Mouse (Mus musculus) cerebellum, adult 9-10 months (tissue): ENCODE measurements around the gene Gxylt1.
"Not testable (repeated sequence)": the region's sequence is repeated elsewhere in the genome, so short reads cannot be mapped to it uniquely, and the experiment has no call there.

Experiments
- DNase-seq: peaks from one replicate; pipeline ENCODE4 v3.0.0; 2022

Gxylt1 gene

DNA sequence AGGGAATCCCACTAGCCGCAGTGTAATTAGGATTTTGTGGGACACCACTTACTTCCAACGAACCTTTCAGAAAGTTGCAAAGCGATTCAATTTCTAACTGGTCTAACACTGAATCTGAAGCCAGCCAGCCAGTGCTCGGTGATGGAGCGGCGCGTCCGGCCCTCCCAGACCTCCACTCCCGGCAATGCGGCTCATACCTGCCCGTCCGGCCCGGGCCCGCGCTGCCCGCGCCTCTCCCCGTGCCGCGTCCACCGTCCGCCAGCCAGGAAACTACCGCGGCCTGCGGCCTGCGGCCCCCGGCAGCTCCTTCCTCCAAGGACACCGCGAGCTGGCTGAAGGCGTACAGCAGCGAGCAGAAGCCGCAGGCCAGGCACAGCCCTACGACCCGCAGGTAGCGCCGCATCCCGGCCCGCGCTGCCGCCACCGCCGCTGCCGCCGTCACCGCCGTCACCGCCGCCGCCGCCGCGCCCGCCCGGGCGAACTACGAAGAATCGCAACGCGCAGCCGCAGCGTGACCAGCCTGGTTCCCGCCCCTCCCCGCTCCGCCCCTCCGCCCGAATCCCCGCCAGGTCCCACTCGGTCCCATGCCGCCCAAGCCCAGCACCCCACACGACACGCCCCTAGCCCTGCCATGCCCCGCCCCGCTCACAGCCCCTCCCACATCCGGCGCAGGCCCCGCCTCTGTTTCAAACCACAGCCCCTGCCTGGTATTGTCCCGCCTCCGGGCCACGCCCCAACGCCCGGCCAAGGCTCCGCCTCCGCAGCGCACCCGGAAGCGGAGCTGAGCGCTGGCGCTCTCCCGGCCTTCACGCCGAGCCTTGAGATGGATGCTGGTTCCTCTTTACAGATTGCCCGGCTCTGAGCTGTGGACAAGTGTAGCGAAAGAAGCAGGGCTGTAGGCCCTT, at the start of gene Gxylt1:
Gene Gxylt1, minus strand, starts transcription at position 501 of the 905 bp plus-strand sequence.
- peak; percentile 100 for DNase-seq

DNA sequence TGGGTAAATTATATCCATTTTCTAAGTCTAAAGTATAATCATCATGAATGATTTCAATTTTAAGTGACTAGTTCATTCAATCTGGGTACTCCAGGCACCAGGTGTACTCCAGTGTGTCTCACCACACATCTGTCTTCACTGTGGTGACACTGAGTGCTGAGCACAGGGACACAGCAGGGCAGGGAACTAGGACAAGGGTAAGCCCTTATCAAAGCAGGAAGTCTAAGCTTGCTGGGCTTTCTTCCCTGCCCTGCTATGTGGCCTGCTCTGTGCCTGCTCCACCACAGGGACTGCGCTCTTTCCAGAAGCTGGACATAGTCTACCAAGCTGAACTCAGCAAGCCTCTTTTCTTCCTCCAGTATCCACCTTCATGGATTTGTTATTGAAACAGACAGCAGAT, 43.8 kb upstream of the Gxylt1 start:
- no peak for DNase-seq

DNA sequence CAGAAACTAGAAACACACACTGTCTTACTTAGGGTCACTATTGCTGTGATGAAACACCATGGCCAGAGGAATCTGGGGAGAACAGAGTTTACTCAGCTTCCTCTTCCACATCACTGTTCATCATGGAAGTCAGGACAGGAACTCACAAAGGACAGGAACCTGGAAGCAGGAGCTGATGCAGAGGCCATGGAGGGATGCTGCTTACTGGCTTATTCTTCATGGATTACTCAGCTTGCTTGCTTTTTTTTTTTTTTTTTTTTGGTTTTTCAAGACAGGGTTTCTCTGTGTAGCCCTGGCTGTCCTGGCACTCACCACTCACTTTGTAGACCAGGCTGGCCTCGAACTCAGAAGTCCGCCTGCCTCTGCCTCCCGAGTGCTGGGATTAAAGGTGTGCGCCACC, 35.3 kb upstream of the Gxylt1 start:
- not testable (repeated sequence) for DNase-seq

DNA sequence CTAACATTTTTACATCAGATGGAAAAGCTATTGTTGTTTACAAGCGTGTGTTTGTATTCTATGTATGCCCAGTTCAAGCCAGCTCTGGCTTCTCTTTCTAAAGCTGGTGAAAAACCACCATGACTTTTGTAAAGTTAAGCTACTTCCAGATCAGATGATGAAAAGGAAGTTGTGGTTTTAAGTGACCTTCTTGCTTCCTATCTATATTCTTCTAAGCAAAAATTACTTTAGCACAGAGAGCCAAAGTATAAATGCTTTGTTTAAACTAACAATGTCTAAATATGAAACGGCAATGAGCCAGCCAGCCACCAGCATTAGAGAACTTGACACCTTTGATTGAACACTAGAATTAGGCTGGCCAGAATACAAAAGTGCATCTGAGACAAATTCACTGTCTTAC, 23.2 kb upstream of the Gxylt1 start:
- DNase-seq: no peak

DNA sequence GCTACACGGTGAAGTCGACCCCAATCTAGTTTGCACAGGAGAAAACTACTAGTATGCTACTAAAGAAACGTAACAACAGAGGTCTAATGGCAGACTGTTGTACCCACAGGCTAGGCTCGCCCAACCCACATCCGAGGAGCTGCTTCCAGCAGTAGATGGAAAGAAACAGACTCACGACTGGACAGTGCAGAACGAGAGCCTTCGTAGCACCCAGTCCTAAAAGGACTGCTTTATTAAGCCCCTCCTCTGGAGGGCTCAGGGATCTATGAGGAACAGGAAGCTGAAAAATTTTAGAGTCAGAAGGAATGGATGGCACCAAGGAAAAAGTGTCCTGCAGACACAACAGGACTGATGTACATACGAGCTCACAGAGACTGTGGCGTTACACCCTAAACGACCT, 19.5 kb upstream of the Gxylt1 start:
- DNase-seq: no peak

DNA sequence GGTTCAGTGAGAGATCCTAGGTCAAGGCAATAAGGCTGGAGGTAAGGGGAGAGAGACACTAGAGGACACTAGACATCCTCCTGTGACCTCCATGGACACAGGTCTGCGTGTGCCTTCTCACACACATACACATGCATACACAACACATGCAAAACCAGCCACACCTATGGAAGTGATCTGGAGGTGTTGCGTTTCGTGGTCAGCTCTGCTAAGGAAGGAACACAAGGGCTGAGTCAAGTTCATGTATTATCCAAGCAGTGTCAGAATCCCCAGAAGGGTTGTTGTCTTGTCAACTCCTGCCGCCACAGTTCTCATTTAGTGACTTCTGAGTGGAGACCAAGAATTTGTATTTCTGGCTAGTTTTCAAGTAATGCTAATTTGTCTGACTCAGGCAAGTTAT, 13.3 kb upstream of the Gxylt1 start:
- no peak for DNase-seq

DNA sequence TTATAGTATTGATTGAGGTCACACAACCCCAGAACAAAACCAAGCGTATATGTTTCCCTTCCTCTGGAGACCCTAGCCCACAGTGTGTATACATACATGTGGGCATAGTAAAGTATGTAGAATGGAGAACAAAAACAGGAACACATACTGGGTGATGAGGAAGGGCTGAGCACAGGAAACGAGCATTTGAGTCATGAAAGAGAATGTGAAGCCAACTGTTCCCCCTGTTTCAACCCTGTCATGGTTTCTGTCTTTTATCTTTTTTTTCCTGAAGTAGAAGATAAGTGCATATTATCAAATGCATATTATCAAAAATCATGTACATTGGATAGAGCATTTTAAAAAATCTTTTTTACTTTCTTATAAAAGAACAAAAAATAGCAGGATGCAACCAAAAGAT, 12.6 kb upstream of the Gxylt1 start:
- no peak for DNase-seq

DNA sequence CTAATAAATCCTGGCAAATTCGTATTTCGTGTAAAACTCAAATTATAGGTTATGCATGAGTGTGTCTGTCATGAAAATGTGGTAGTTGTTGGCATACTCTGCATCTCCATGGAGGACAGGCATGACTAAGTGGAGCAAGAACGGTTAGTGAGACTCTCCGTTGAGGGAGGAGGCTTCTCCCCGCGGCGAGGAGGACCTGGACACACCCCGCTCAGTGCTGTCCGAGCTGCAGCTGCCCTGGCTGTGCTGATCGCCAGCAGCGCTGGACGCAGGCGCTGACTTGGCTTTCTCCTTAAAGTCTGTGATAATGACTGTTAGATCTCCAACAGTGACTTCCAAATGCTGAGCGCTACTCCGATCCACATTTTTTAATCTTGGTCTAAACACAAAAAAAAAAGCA, 10.3 kb upstream of the Gxylt1 start:
- DNase-seq: no peak

DNA sequence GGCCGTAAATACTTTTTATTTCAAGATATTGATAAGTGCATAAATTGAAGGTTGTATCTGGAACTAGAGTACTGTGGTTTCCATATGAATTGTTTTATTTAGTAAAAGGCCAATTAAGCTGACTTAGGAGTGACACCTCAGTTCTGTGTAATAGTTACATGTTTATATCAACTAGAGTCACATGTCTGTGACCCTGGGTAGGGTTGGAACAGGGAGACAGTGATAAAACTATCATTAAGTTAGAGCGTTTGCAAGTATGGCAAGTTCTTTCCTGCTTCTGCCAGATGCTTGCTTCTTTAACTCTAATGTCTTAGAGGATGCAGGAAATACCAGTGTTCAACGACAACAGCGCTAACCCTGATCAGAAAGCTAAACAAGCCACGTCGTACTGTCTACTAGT, 9.3 kb upstream of the Gxylt1 start:
- DNase-seq: no peak

DNA sequence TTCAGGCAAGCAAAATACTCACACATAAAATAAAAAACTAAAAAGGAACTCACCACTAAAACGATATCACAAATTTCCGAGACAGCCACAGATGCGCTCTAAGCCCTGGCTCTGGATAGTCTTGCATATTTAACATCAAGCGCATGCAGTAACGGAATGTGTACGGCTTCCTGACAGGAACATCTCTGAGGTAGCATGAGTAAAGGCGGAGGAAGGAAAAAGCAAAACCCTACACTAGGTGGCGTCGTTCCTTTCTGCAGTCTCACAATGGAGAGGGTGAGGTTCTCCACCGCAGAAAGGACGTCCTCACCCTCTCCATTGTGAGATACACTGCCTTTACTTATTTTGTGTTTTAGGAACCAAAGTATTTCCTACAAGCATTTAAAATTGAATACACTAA, 8.4 kb upstream of the Gxylt1 start:
- DNase-seq: no peak

DNA sequence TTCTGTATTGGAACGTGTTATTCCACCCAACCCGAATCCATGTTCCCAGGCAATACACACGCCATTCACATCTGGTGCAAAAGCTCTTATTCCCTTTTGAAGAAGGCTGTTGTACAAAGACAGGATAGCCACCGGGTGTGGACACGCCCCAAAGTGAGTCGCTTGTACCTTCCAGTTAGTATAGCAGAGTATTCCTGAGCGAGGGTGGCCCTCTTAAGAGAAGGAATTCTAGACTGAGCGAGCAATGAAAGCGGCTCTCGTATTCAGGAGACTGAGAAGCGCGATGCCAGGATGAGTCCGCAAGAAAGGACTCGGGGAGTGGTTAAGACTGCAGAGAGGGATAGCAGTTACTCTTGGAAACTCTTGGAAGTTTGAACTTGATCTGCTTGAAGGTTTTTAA, 1.3 kb upstream of the Gxylt1 start:
- peak; percentile 49 for DNase-seq

DNA sequence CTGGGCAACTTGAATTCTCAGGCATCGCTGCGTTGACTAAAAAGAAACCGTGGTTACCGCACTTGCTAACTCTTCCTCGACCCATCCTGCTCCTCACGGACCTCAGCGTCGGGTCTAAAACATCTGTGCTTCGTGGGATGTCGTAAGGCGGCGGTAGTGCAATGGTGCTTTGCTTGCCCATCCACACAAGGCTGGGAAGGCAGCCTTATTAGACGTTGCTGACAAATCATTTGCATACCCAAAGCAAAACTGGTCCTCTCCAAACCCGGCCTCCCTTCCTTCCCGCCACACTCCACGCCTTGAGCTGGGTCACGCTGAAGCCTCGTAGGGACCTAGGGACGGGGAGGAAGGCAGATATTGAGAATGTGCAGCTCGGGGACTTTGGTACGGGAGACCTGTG, 644 bp upstream of the Gxylt1 start:
- DNase-seq: no peak

DNA sequence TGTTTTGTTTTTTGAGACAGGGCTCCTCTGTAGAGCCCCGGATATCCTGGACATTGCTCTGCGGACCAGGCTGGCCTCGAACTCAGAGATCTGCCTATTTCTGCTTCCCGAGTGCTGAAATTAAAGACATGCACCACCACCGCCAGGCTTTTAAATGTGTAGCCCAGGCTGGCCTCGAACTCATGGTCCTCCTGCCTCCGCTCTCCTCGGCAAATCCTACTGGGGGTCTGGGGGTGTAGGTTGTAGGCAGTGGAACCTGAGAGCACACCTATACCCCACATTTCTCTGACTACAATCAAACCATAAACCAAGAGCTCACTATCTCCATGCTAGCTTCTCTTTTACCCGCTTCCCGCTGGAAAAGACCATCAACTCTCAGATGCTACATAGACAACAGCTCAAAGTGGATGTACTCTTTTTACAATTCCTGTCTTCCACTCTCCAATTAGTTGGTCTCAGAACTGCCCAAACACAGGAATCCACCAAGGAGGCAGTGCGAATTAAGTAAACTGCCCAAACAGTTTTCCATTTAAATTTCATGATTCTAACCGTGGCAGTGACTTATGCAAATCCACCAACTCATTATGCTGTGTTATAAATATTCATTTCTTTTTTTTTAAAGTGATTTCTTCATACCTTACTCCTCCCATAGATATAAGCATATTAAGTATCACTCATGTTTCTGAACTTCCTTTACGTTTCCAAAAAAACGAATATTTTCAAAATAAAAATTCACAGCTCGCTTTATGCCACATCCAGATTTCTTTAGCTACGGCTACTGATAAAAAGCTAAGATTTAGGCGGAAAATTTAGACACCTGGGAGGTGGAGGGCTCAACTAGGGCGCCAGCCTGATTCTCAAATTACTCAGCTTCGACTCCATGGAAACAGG, 946 bp downstream of the Gxylt1 start:
- DNase-seq: peak; percentile 44

DNA sequence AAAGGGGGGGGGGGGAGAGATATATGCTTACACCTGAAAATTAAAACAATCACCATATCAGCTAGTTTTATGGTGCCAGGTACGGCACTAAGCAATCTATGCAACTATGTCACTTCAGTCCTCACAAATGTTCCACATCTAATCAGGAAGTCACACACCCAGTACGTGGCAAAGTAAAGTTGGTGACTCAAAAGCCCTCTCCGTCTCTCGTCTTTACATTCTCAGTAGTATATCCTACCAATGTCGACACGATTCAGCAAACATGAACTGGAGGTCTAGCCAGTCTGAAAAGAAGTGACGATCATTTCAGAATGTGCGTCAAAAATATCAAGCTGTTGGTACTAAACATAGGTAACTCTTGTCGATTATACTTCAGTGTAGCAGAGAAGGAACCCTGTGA, 2.0 kb downstream of the Gxylt1 start:
- no peak for DNase-seq

DNA sequence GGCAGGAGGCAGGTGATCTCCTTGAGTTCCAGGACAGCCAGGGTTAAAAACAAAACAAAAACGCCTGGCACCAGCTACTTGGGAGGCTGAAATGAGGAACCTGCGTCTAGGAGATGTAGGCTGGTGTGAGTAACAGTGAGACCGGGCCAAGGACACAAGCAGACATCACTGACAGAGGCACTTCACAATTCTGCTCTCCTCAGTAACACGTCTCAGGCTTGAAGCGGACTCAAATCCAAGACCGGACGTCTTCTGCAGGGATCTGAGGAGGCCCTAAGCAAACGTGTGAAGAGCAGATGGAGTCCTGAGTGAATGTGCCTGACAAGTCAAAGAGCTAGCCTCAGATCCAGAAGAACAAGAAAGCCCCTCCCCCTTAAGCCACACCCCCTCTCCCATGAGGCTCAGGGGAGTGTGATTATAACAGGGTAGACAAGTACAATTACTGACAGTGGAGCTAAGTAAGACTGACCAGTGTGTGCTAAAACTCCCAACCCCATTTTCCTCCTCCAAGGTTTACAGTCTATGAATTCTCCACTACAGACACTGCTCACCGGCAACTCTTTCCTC, 4.6 kb downstream of the Gxylt1 start:
- DNase-seq: no peak

DNA sequence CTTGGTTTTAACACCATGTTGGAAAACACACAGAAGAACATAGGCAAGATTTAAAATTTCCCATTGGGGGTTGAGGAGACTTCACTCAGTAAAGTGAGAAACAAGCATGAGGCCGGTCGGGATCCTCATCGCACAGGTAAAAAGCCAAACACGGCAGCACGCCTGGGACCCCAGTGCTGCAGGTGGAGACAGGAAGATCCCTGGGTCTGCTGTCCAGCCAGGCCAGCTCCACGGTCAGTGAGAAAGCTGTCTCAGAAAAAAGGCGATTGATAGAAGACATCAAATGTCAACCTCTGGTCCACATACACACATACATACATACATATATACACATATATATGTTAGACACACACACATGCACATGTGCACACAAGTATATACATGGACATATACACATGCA, 5.4 kb downstream of the Gxylt1 start:
- no peak for DNase-seq

DNA sequence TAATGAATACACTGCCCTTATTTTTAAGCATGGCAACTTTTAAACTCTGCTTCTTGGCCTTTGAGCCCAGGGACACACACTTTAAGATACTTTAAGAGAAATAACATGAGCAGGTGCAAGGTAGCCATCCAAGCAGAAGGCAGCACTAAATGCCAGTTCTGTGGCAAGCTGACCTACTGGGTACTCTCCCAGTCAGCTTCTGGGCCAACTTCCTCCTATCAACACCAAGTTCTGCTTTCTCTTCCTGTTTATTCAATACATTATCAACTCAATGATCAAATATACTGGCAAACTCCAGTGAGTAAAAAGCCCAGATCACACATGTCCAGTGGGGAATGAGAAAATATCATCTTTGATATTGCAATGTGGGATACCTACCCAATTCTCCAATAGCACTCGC, 7.0 kb downstream of the Gxylt1 start:
- no peak for DNase-seq

DNA sequence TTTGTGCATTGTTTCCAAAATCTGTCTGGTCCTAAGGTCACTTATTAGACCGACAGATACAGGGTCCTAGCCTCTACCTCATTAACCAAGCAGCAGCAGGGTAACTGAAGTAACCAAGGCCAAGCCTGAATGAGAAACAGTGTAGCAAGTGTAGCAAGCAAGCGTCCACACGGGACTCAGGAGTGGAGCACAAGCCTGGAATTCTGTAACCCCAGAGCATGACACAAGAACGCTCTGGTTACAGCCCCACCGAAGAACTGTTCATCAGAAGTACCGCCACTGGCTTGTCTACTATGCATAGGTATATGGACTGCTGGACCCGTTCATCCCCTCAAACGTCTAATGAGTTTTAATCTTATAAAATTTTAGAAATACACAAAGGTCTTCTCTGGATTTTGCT, 7.5 kb downstream of the Gxylt1 start:
- no peak for DNase-seq

DNA sequence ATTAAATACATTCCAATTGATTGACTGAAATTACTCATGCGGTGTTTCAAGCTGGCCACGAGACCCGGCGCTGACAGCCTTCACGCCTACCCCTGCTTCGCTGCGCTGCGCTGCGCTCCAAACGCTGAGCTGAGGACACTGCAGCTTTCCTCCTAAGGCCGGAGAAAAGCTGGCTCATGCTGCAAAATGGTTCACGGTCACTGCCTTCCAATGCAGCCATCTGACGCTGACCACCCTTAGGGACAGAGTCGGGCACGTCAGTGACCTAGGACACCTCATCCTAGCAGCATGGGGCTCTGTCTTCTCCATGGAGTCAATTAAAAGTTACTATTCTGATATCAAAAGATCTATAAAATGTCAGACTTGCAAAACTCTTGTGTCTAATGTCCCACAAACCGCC, 8.6 kb downstream of the Gxylt1 start:
- no peak for DNase-seq

DNA sequence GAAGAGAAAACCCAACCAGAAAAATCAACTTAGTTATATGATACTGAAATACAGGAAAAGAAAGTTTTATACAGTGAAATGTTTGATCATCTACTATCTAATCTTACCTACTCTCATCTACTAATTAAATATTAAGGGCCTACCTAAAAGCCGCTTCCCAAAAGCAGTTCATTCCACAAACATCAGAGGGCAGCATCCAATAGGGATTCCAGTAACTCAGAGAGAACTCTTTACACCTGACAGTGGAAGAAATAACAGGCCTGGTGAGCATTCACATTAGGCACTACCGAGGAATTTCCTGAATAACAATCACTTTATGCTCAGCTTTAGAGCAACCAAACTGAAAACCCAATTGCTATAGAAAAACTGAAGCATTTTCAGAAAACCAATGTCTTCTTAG, 9.3 kb downstream of the Gxylt1 start:
- DNase-seq: peak; percentile 86

DNA sequence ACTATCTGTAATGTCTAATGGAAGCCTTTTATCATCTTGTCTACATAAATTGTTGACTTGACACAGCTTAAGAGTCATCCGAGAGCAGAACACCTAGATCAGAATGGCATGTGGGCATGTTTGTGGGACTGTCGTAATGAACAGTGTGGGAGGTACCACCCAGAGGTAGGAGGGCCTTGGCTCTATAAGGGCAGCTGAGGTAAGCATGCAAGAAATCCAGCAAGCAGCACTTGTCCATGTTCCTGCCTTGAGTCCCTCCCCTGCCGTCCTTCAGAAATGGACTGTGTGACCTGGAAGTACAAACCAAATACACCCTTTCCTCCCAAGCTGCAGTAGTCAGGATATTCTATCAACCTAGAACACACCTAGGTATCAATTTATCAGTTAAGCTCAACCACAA, 9.7 kb downstream of the Gxylt1 start:
- DNase-seq: no peak

DNA sequence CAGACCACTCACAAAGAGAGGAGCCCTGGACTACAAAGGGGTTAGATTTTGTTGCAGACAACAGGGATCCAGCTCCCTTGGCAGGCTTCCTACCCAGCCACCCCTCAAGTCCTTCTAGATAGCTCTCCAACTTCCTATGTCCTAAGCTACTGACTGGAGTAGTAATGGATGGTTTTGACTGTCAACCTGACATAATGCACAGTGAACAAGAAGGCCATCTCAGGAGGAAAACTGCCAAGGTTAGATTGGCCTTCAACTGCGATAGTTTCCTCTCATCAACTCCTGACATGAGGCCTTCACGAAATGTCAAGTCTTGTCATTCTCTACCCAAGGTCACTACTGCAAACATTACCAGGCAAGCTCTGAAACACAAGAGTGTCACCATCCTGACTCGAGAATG, 10.8 kb downstream of the Gxylt1 start:
- DNase-seq: no peak

DNA sequence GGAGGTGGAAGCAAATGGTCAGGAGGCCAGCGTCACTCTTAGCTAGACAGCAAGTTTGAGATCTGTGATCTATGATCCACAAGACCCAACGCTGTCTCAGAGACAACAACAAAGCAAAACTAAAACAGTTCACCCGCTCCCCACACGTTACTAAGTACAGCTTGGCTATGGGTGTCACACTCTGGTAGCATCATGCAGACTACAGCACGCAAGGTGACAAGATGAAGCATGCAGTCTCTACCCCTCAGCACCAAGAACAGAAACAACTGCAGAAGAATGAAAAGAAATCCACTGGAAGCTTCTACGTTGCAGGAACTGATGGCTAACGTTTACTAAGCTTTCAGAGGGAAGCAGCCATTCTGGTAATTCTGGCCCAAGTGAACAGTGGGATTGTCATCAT, 11.4 kb downstream of the Gxylt1 start:
- no peak for DNase-seq

DNA sequence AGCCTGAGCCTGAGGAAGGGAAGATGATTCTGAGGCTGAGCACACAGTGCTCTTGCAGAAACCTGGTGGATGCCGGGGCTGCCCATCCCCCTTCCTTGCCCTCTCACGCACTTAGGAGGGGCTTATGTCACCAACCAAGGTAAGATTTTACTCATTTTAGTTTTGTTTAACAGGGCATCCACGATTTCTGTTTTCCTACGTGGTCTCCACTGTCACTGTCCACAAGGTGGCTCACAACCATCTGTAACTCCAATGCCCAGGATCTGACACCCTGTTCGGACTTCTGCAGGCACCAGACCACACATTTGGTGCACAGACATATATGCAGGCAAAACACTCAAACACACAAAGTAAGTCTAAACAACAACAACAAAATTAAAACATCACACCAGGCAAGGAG, 12.2 kb downstream of the Gxylt1 start:
- DNase-seq: no peak
